Mouse (Mus musculus): ENCODE results near the gene Wapl. TPM values are rescaled to one million over a fixed set of nuclear protein-coding genes. Genes with fewer than 3 reads are reported as not detected.

Wapl gene
- total and polyA plus RNA-seq, 3 experiments, result 77.7 to 114 (median 79.2) TPM

DNA sequence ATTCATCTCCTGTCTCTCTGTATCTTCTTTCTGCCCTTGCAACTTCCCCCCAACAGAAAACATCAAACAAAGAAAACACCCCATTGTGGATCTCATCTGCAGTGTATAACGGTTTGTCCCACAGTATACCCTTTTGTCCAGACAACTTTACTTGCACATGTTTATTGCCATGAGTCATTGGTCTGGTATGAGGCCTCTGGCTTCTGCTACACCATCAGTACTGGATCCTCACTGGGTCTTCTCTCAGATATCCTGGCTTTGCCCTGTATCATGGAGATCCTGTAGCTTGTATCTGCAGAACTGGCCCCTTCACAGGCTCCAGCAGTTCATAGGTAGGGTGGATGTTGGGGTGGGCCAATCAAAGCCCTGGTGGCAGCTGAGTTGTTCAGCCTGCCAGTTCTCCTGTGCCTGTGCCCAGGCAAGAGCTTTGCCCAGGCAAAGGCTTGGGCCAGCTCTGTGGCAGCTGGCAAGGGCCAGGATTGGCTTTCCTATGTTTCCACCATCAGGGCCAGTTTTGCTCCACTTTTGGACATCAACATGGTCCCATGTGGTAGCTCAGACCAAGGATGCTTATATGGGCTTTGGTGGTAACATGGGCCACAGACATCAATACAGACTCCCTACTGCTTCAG, 119.8 kb downstream of the Wapl start:
- Histone ChIP-seq H3K27ac (ENCODE audit: insufficient read depth, low read depth) (no peak overlapping the region), H3K36me3 (replicated peaks in 1 of 2; ENCODE audit: control insufficient read depth in 1 of 2, insufficient read depth in 1 of 2, low read length in 1 of 2) (no peaks in the 10 kb centered on the region), H3K79me2 (replicated peaks; ENCODE audit: control insufficient read depth, extremely low read depth, insufficient read depth, poor library complexity, severe bottlenecking) (no peaks in the 10 kb centered on the region), H3K4me3 (replicated peaks in 1 of 3; ENCODE audit: low read depth in 2 of 3, low read length in 2 of 3, poor library complexity in 1 of 3) (no peak overlapping the region), H3K27me3 (replicated peaks) (no peaks in the 10 kb centered on the region), H3K9me3 (replicated peaks; ENCODE audit: low read length) (peaks cover 3% of the 10 kb centered on the region), H3K4me1 (ENCODE audit: control insufficient read depth in 1 of 2, insufficient read depth in 2 of 2) (no peaks in the 10 kb centered on the region), H3K9ac (ENCODE audit: insufficient read depth, low read depth) (no peak overlapping the region), H3K4me2 (ENCODE audit: insufficient read depth, low read depth, poor library complexity, severe bottlenecking) (no peak overlapping the region)
- DNase-seq (ENCODE audit: extremely low read depth), result no peak
- TF ChIP-seq NELFE (IDR thresholded peaks at IDR 0.05; ENCODE audit: low read depth, low read length) (no peak), MAZ (IDR thresholded peaks at IDR 0.05; ENCODE audit: low read depth, low read length) (no peak)
- in situ Hi-C loops (cut with MboI; ENCODE audit: low pct_ligation_motif_present, low pct_unique_long_range_greater_than_20kb, low sequenced_read_pairs), result no loop called here
- dilution Hi-C loops (cut with MboI; ENCODE audit: extremely low pct_ligation_motif_present, extremely low pct_unique_long_range_greater_than_20kb, low sequenced_read_pairs), result no loop called here

Other genes with a start within 250 kb of the Wapl start
- gene Bmpr1a, start 170.6 kb upstream of the Wapl start, total RNA-seq (2012; rRNA removed), result 26.2 and 32.6 TPM in 2 replicates
- 46.7 and 47.9 TPM in 2 replicates for gene Bmpr1a, start 170.6 kb upstream of the Wapl start, total RNA-seq (2014; rRNA removed)
- 29.8 and 30.1 TPM in 2 replicates for gene Bmpr1a, start 170.6 kb upstream of the Wapl start, polyA plus RNA-seq (2012; ENCODE audit: insufficient read length, low read depth)
- gene 9230112D13Rik, start 151.1 kb upstream of the Wapl start, total RNA-seq (2012; rRNA removed), result 0.80 and 1.6 TPM in 2 replicates
- gene 9230112D13Rik, start 151.1 kb upstream of the Wapl start, total RNA-seq (2014; rRNA removed), result 1.7 and 2.6 TPM in 2 replicates
- gene 9230112D13Rik, start 151.1 kb upstream of the Wapl start, polyA plus RNA-seq (2012; ENCODE audit: insufficient read length, low read depth), result 1.4 and 1.9 TPM in 2 replicates
- gene Ldb3, start 85.2 kb upstream of the Wapl start, total RNA-seq (2012; rRNA removed), result 0.04 and 0.08 TPM in 2 replicates
- 0.04 TPM in 1 of 2 replicates, not detected in the other for gene Ldb3, start 85.2 kb upstream of the Wapl start, total RNA-seq (2014; rRNA removed)
- not detected in 2 replicates for gene Ldb3, start 85.2 kb upstream of the Wapl start, polyA plus RNA-seq (2012; ENCODE audit: insufficient read length, low read depth)
- gene Opn4, start 73.8 kb upstream of the Wapl start, total RNA-seq (2012; rRNA removed), result not detected in 2 replicates
- gene Opn4, start 73.8 kb upstream of the Wapl start, total RNA-seq (2014; rRNA removed), result not detected in 2 replicates
- not detected in 2 replicates for gene Opn4, start 73.8 kb upstream of the Wapl start, polyA plus RNA-seq (2012; ENCODE audit: insufficient read length, low read depth)
- gene Grid1, start 146.2 kb downstream of the Wapl start, total RNA-seq (2012; rRNA removed), result not detected in 2 replicates
- gene Grid1, start 146.2 kb downstream of the Wapl start, total RNA-seq (2014; rRNA removed), result not detected in 2 replicates
- gene Grid1, start 146.2 kb downstream of the Wapl start, polyA plus RNA-seq (2012; ENCODE audit: insufficient read length, low read depth), result not detected in 2 replicates

All from CH12.LX (cell line).